Mouse (Mus musculus): ENCODE measurements around the gene Ewsr1. TPM values are rescaled to one million over a fixed set of nuclear protein-coding genes. Genes with fewer than 3 reads are reported as not detected.

Gene Ewsr1
- total and polyA plus RNA-seq, 3 experiments, result 89.7 to 164 (median 92.3) TPM

GRCm38 (mm10) chr11:5055945-5056938 is 42.8 kb downstream of the Ewsr1 start:
- 81% methylated on average over 23 of the region's 23 CpGs for WGBS
- intact Hi-C loops (cut with DNase I), result no loop called here

DNA sequence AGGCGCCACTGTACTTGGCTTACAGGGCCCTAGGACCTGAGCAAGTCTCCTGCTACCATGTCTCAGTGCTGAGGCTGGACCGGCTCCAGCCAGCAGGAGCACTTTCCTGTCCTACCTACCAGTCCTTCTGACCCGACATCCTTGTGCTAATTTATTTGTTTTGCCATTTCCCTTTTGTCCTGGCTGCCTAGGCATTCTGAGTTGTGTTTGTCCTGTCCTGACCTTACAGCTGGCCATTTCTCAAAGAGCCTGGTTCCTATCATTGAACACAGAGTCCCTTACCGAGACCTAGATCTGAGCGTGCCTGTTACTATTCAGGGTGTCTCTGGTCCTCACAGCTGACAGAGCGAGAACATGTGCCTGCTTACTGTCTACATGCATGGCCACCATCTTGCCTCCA is 44.2 kb downstream of the Ewsr1 start:
- H3K4me1 ChIP-seq (ENCODE audit: control insufficient read depth, insufficient read depth, low read length), result peaks cover 9% of the 10 kb centered on the region
- H3K27ac ChIP-seq, result no peak overlapping the region
- H3K4me3 ChIP-seq, result no peak overlapping the region
- DNase-seq, result no peak
- no peaks in the 10 kb centered on the region for H3K27me3 ChIP-seq (ENCODE audit: control insufficient read depth, insufficient read depth, low read length)
- intact Hi-C loops (cut with DNase I), result no loop called here
- no peaks in the 10 kb centered on the region for H3K79me2 ChIP-seq (replicated peaks; ENCODE audit: control insufficient read depth, insufficient read depth, low read length)
- no peak overlapping the region for H3K9ac ChIP-seq (ENCODE audit: low read depth, low read length)
- no peaks in the 10 kb centered on the region for H3K36me3 ChIP-seq (ENCODE audit: control insufficient read depth, insufficient read depth, low read length)
- TF ChIP-seq CTCF (IDR thresholded peaks at IDR 0.05), result no peak
- TF ChIP-seq POLR2A (IDR thresholded peaks at IDR 0.05; ENCODE audit: insufficient read depth, low read depth, low read length), result no peak
- TF ChIP-seq EP300 (IDR thresholded peaks at IDR 0.05; ENCODE audit: insufficient read depth, low read depth, low read length), result no peak
- WGBS, result 44% methylated on average over 6 of the region's 6 CpGs

More at GRCm38 (mm10) chr11:5055945-5056938, 42.8 kb downstream of the Ewsr1 start:
- DNase-seq, result no peak
- Histone ChIP-seq H3K4me3 (no peak overlapping the region), H3K9ac (ENCODE audit: low read depth, low read length) (no peak overlapping the region), H3K4me1 (ENCODE audit: control insufficient read depth, insufficient read depth, low read length) (peaks cover 9% of the 10 kb centered on the region), H3K36me3 (ENCODE audit: control insufficient read depth, insufficient read depth, low read length) (no peaks in the 10 kb centered on the region), H3K79me2 (replicated peaks; ENCODE audit: control insufficient read depth, insufficient read depth, low read length) (no peaks in the 10 kb centered on the region), H3K27me3 (ENCODE audit: control insufficient read depth, insufficient read depth, low read length) (no peaks in the 10 kb centered on the region), H3K27ac (no peak overlapping the region)
- TF ChIP-seq POLR2A (IDR thresholded peaks at IDR 0.05; ENCODE audit: insufficient read depth, low read depth, low read length), result no peak
- TF ChIP-seq CTCF (IDR thresholded peaks at IDR 0.05), result no peak
- TF ChIP-seq EP300 (IDR thresholded peaks at IDR 0.05; ENCODE audit: insufficient read depth, low read depth, low read length), result no peak

- 79% methylated on average over 14 of the region's 14 CpGs for WGBS
- TF ChIP-seq POLR2A (IDR thresholded peaks at IDR 0.05; ENCODE audit: insufficient read depth, low read depth, low read length), result no peak
- no peak for TF ChIP-seq EP300 (IDR thresholded peaks at IDR 0.05; ENCODE audit: insufficient read depth, low read depth, low read length)
- no peak for TF ChIP-seq CTCF (IDR thresholded peaks at IDR 0.05)
- Histone ChIP-seq H3K27me3 (ENCODE audit: control insufficient read depth, insufficient read depth, low read length) (no peaks in the 10 kb centered on the region), H3K79me2 (replicated peaks; ENCODE audit: control insufficient read depth, insufficient read depth, low read length) (no peaks in the 10 kb centered on the region), H3K4me1 (ENCODE audit: control insufficient read depth, insufficient read depth, low read length) (peaks cover 3% of the 10 kb centered on the region), H3K27ac (no peak overlapping the region), H3K4me3 (no peak overlapping the region), H3K9ac (ENCODE audit: low read depth, low read length) (no peak overlapping the region), H3K36me3 (ENCODE audit: control insufficient read depth, insufficient read depth, low read length) (no peaks in the 10 kb centered on the region)
- DNase-seq, result no peak
- intact Hi-C loops (cut with DNase I), result no loop called here
Observed at GRCm38 (mm10) chr11:5054151-5054550, 44.9 kb downstream of the Ewsr1 start.

GRCm38 (mm10) chr11:5052200-5052854 is 46.7 kb downstream of the Ewsr1 start:
- Histone ChIP-seq H3K79me2 (replicated peaks; ENCODE audit: control insufficient read depth, insufficient read depth, low read length) (no peaks in the 10 kb centered on the region), H3K27ac (no peak overlapping the region), H3K4me1 (ENCODE audit: control insufficient read depth, insufficient read depth, low read length) (no peaks in the 10 kb centered on the region; the same call in 1 of the 2 replicates), H3K9ac (ENCODE audit: low read depth, low read length) (no peak overlapping the region), H3K27me3 (ENCODE audit: control insufficient read depth, insufficient read depth, low read length) (no peaks in the 10 kb centered on the region), H3K36me3 (ENCODE audit: control insufficient read depth, insufficient read depth, low read length) (no peaks in the 10 kb centered on the region), H3K4me3 (no peak overlapping the region)
- 64% methylated on average over 10 of the region's 10 CpGs for WGBS
- intact Hi-C loops (cut with DNase I), result no loop called here
- no peak for DNase-seq
- TF ChIP-seq EP300 (IDR thresholded peaks at IDR 0.05; ENCODE audit: insufficient read depth, low read depth, low read length), result no peak

- Histone ChIP-seq H3K4me1 (ENCODE audit: control insufficient read depth, insufficient read depth, low read length) (no peaks in the 10 kb centered on the region; the same call in 1 of the 2 replicates), H3K79me2 (replicated peaks; ENCODE audit: control insufficient read depth, insufficient read depth, low read length) (no peaks in the 10 kb centered on the region), H3K36me3 (ENCODE audit: control insufficient read depth, insufficient read depth, low read length) (no peaks in the 10 kb centered on the region), H3K27me3 (ENCODE audit: control insufficient read depth, insufficient read depth, low read length) (no peaks in the 10 kb centered on the region), H3K27ac (no peak overlapping the region), H3K9ac (ENCODE audit: low read depth, low read length) (no peak overlapping the region), H3K4me3 (no peak overlapping the region)
- TF ChIP-seq CTCF (IDR thresholded peaks at IDR 0.05) (no peak), EP300 (IDR thresholded peaks at IDR 0.05; ENCODE audit: insufficient read depth, low read depth, low read length) (no peak), POLR2A (IDR thresholded peaks at IDR 0.05; ENCODE audit: insufficient read depth, low read depth, low read length) (no peak)
- intact Hi-C loops (cut with DNase I), result no loop called here
- WGBS, result 87% methylated on average over 10 of the region's 10 CpGs
- no peak for DNase-seq
Observed at GRCm38 (mm10) chr11:5051629-5052028, 47.4 kb downstream of the Ewsr1 start.

All from heart, adult 2 months (tissue).